Comparison of ENCODE assay signal across 17 mouse cellular contexts in the genomic region with DNA sequence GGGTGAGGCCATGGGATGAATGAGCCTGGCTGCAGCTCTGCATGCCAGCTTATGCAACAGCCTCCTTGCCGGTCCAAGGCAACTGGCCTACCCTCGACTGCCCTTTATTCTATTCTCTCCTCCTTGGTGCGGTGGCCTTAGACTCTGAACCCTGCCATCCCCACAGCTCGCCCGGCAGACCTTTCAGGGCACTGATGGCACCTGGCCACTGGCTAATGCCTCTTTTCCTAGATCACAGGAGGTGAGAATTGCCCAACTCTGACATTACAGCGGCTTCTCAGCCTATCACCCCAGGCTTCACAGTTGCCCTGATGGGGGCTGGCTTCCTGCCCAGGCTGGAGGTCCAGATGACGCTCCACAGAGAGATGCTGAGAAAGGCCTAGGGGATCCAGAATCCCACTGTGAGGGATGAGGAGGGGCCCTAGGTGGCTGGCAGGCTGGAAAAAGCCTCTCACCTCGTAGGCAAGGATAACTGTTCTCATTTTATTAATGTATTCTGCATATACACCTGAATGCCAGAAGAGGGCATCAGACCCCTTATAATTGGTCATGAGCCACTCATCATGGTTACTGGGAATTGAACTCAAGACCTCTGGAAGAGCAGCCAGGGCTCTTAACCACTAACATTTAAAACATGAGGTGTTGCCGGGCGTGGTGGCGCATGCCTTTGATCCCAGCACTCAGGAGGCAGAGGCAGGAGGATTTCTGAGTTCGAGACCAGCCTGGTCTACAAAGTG. TPM values are rescaled to one million over a fixed set of nuclear protein-coding genes. Genes with fewer than 3 reads are reported as not detected.
DNase-seq lines count a peak whose midpoint lies in the region; ATAC-seq and TF ChIP-seq lines count a peak whose summit lies in the region.
"Had no signal": no experiment of that assay in that cellular context is flagged by ENCODE, and none has a peak within 500 bp of the region (broad histone marks: within the 10 kb centered on the region; RNA-seq: fewer than 3 reads in every experiment).

No protein-coding gene starts in this region.

- no peak for TF ChIP-seq EP300 in stomach, postnatal 0 days (optimal IDR thresholded peaks at IDR 0.05)

- H3K36me3 ChIP-seq in kidney, embryonic 14.5 days (ENCODE audit: control insufficient read depth, insufficient read depth, low read length), result no peaks in the 10 kb centered on the region
- 0 out of 2 replicates have a peak, but pooled peaks cover 5% of the 10 kb centered on the region for H3K36me3 ChIP-seq in midbrain, postnatal 0 days (ENCODE audit: insufficient read depth, low read length)
- H3K36me3 ChIP-seq in midbrain, embryonic 15.5 days (replicated peaks), result no peaks in the 10 kb centered on the region
- peaks cover under 1% of the 10 kb centered on the region for H3K36me3 ChIP-seq in stomach, postnatal 0 days (ENCODE audit: control insufficient read depth, insufficient read depth, low read length)
- H3K36me3 ChIP-seq: embryonic facial prominence, embryonic 10.5 days; midbrain, embryonic 13.5 days; stomach, embryonic 15.5 days had no signal

- no peak overlapping the region for H3K9ac ChIP-seq in kidney, embryonic 14.5 days (ENCODE audit: low read depth, low read length)
- no peak overlapping the region for H3K9ac ChIP-seq in midbrain, postnatal 0 days (replicated peaks; ENCODE audit: low read length, poor library complexity, severe bottlenecking)
- no peak overlapping the region for H3K9ac ChIP-seq in midbrain, embryonic 15.5 days
- no peak overlapping the region for H3K9ac ChIP-seq in stomach, postnatal 0 days (ENCODE audit: low read length)
- H3K9ac ChIP-seq: lung, embryonic 14.5 days; midbrain, embryonic 13.5 days; stomach, embryonic 15.5 days had no signal

- peak; percentile 42 for DNase-seq in cerebellum, adult 11-12 months
- no peak for DNase-seq in cerebellum, postnatal 4 days (ENCODE audit: low spot score in 2 of 2)
- DNase-seq in kidney, adult 18-20 months, result peak; percentile 43
- DNase-seq in midbrain, postnatal 0 days (ENCODE audit: low spot score), result no peak
- DNase-seq in stomach, postnatal 0 days (ENCODE audit: low spot score), result no peak
- DNase-seq: gastrocnemius, postnatal 14 days; lung, embryonic 14.5 days; right cerebral cortex, postnatal 14 days had no signal

- no peak overlapping the region for H3K4me3 ChIP-seq in kidney, embryonic 14.5 days (ENCODE audit: low read length)
- H3K4me3 ChIP-seq in midbrain, postnatal 0 days (ENCODE audit: low read depth, low read length), result no peak overlapping the region
- H3K4me3 ChIP-seq in midbrain, embryonic 15.5 days, result no peak overlapping the region
- no peak overlapping the region for H3K4me3 ChIP-seq in stomach, postnatal 0 days (ENCODE audit: low read depth, low read length)
- H3K4me3 ChIP-seq: embryonic facial prominence, embryonic 10.5 days; midbrain, embryonic 13.5 days; stomach, embryonic 15.5 days had no signal

- TF ChIP-seq CTCF in midbrain, postnatal 0 days (IDR thresholded peaks at IDR 0.05), result peak; percentile 47
- TF ChIP-seq CTCF in stomach, postnatal 0 days (IDR thresholded peaks at IDR 0.05; ENCODE audit: low read depth), result peak; percentile 51

- no peak overlapping the region for H3K27ac ChIP-seq in kidney, embryonic 14.5 days (ENCODE audit: low read depth, low read length)
- no peak overlapping the region for H3K27ac ChIP-seq in midbrain, postnatal 0 days (ENCODE audit: low read depth, low read length)
- no peak overlapping the region for H3K27ac ChIP-seq in midbrain, embryonic 15.5 days
- H3K27ac ChIP-seq in stomach, postnatal 0 days (replicated peaks), result no peak overlapping the region
- H3K27ac ChIP-seq: embryonic facial prominence, embryonic 10.5 days; midbrain, embryonic 13.5 days; stomach, embryonic 15.5 days had no signal

- no peak for ATAC-seq in kidney, embryonic 14.5 days (ENCODE audit: low FRiP score, low TSS enrichment)
- no peak for ATAC-seq in midbrain, postnatal 0 days (ENCODE audit: low FRiP score)
- no peak for ATAC-seq in midbrain, embryonic 15.5 days (replicated peaks)
- no peak for ATAC-seq in stomach, postnatal 0 days (ENCODE audit: low FRiP score, low TSS enrichment)
- no peak for ATAC-seq in frontal cortex, adult (ENCODE audit: low TSS enrichment)
- ATAC-seq: midbrain, embryonic 13.5 days had no signal

- H3K4me2 ChIP-seq in kidney, embryonic 14.5 days (replicated peaks; ENCODE audit: low read depth, low read length), result no peak overlapping the region
- no peak overlapping the region for H3K4me2 ChIP-seq in midbrain, postnatal 0 days (ENCODE audit: low read depth, low read length, poor library complexity, severe bottlenecking)
- H3K4me2 ChIP-seq in midbrain, embryonic 15.5 days, result no peak overlapping the region
- no peak overlapping the region for H3K4me2 ChIP-seq in stomach, postnatal 0 days (replicated peaks; ENCODE audit: low read depth)
- H3K4me2 ChIP-seq: lung, embryonic 14.5 days; midbrain, embryonic 13.5 days; stomach, embryonic 15.5 days had no signal

- no peaks in the 10 kb centered on the region for H3K4me1 ChIP-seq in kidney, embryonic 14.5 days (ENCODE audit: control insufficient read depth, insufficient read depth, low read length)
- no peaks in the 10 kb centered on the region for H3K4me1 ChIP-seq in midbrain, postnatal 0 days (ENCODE audit: insufficient read depth, low read length)
- no peaks in the 10 kb centered on the region for H3K4me1 ChIP-seq in midbrain, embryonic 15.5 days
- H3K4me1 ChIP-seq in stomach, postnatal 0 days (replicated peaks; ENCODE audit: control insufficient read depth, insufficient read depth), result no peaks in the 10 kb centered on the region
- H3K4me1 ChIP-seq: embryonic facial prominence, embryonic 10.5 days; midbrain, embryonic 13.5 days; stomach, embryonic 15.5 days had no signal

- H3K27me3 ChIP-seq in kidney, embryonic 14.5 days (ENCODE audit: control insufficient read depth, insufficient read depth, low read length), result no peaks in the 10 kb centered on the region
- no peaks in the 10 kb centered on the region for H3K27me3 ChIP-seq in midbrain, postnatal 0 days (ENCODE audit: insufficient read depth, low read length)
- H3K27me3 ChIP-seq in midbrain, embryonic 15.5 days (replicated peaks), result no peaks in the 10 kb centered on the region
- H3K27me3 ChIP-seq in stomach, postnatal 0 days (ENCODE audit: control insufficient read depth, insufficient read depth, low read length), result no peaks in the 10 kb centered on the region
- H3K27me3 ChIP-seq: midbrain, embryonic 13.5 days; stomach, embryonic 15.5 days had no signal

- no peaks in the 10 kb centered on the region for H3K9me3 ChIP-seq in kidney, embryonic 14.5 days (ENCODE audit: control insufficient read depth, low read length)
- H3K9me3 ChIP-seq in midbrain, postnatal 0 days (ENCODE audit: low read length), result no peaks in the 10 kb centered on the region
- no peaks in the 10 kb centered on the region for H3K9me3 ChIP-seq in midbrain, embryonic 15.5 days
- H3K9me3 ChIP-seq in stomach, postnatal 0 days (ENCODE audit: control insufficient read depth, low read length), result no peaks in the 10 kb centered on the region
- H3K9me3 ChIP-seq: embryonic facial prominence, embryonic 10.5 days; midbrain, embryonic 13.5 days; stomach, embryonic 15.5 days had no signal

- 84% methylated on average over 12 of the region's 12 CpGs for WGBS in kidney, embryonic 14.5 days
- WGBS in midbrain, postnatal 0 days, result 82% methylated on average over 12 of the region's 12 CpGs
- 80% methylated on average over 12 of the region's 12 CpGs for WGBS in midbrain, embryonic 15.5 days
- 79% methylated on average over 12 of the region's 12 CpGs for WGBS in stomach, postnatal 0 days

RNA-seq across cellular contexts. Expression of a gene that starts 7.7 kb away (rescaled TPM):
- polyA plus RNA-seq in kidney, embryonic 14.5 days (2014; fragmentation: Nextera tagmentation; extraction: Ambion mirVana), result 26.6 and 32.3 TPM in 2 replicates
- total RNA-seq in midbrain, postnatal 0 days (2014; rRNA removed), result 2.4 and 3.2 TPM in 2 replicates
- 1.8 and 1.9 TPM in 2 replicates for polyA plus RNA-seq in midbrain, postnatal 0 days (2015; fragmentation: Nextera tagmentation; extraction: Ambion mirVana)
- polyA plus RNA-seq in midbrain, embryonic 15.5 days (2015; fragmentation: Nextera tagmentation; extraction: Ambion mirVana), result 4.2 and 5.3 TPM in 2 replicates
- polyA plus RNA-seq in stomach, postnatal 0 days (2015; fragmentation: Nextera tagmentation; extraction: Ambion mirVana), result 5.0 and 6.5 TPM in 2 replicates

RNA-seq across cellular contexts. Expression of a gene that starts 19.7 kb away (rescaled TPM):
- polyA plus RNA-seq in kidney, embryonic 14.5 days (2014; fragmentation: Nextera tagmentation; extraction: Ambion mirVana), result 4.3 and 6.4 TPM in 2 replicates
- 3.8 and 19.1 TPM in 2 replicates for total RNA-seq in midbrain, postnatal 0 days (2014; rRNA removed)
- 2.2 and 3.1 TPM in 2 replicates for polyA plus RNA-seq in midbrain, postnatal 0 days (2015; fragmentation: Nextera tagmentation; extraction: Ambion mirVana)
- 3.3 and 3.6 TPM in 2 replicates for polyA plus RNA-seq in midbrain, embryonic 15.5 days (2015; fragmentation: Nextera tagmentation; extraction: Ambion mirVana)
- 15.6 and 18.0 TPM in 2 replicates for polyA plus RNA-seq in stomach, postnatal 0 days (2015; fragmentation: Nextera tagmentation; extraction: Ambion mirVana)

RNA-seq across cellular contexts. Expression of a gene that starts 27.3 kb away (rescaled TPM):
- polyA plus RNA-seq in kidney, embryonic 14.5 days (2014; fragmentation: Nextera tagmentation; extraction: Ambion mirVana), result 28.4 and 38.3 TPM in 2 replicates
- total RNA-seq in midbrain, postnatal 0 days (2014; rRNA removed), result 22.7 and 27.6 TPM in 2 replicates
- 37.0 and 41.4 TPM in 2 replicates for polyA plus RNA-seq in midbrain, postnatal 0 days (2015; fragmentation: Nextera tagmentation; extraction: Ambion mirVana)
- polyA plus RNA-seq in midbrain, embryonic 15.5 days (2015; fragmentation: Nextera tagmentation; extraction: Ambion mirVana), result 58.8 and 63.4 TPM in 2 replicates
- 21.2 and 21.5 TPM in 2 replicates for polyA plus RNA-seq in stomach, postnatal 0 days (2015; fragmentation: Nextera tagmentation; extraction: Ambion mirVana)

RNA-seq across cellular contexts. Expression of a gene that starts 30.3 kb away (rescaled TPM):
- 0.06 and 0.18 TPM in 2 replicates for polyA plus RNA-seq in kidney, embryonic 14.5 days (2014; fragmentation: Nextera tagmentation; extraction: Ambion mirVana)
- 0.33 and 0.57 TPM in 2 replicates for total RNA-seq in midbrain, postnatal 0 days (2014; rRNA removed)
- 0.06 and 0.16 TPM in 2 replicates for polyA plus RNA-seq in midbrain, postnatal 0 days (2015; fragmentation: Nextera tagmentation; extraction: Ambion mirVana)
- 0.05 and 0.10 TPM in 2 replicates for polyA plus RNA-seq in midbrain, embryonic 15.5 days (2015; fragmentation: Nextera tagmentation; extraction: Ambion mirVana)
- polyA plus RNA-seq in stomach, postnatal 0 days (2015; fragmentation: Nextera tagmentation; extraction: Ambion mirVana), result 0.21 and 0.27 TPM in 2 replicates
- total RNA-seq: neutrophil, adult 5-6 weeks had no signal
- polyA plus RNA-seq: C2C12; forebrain, embryonic 11.5 days had no signal

RNA-seq across cellular contexts. Expression of a gene that starts 40.3 kb away (rescaled TPM):
- 25.5 and 33.1 TPM in 2 replicates for polyA plus RNA-seq in kidney, embryonic 14.5 days (2014; fragmentation: Nextera tagmentation; extraction: Ambion mirVana)
- total RNA-seq in midbrain, postnatal 0 days (2014; rRNA removed), result 16.2 and 31.7 TPM in 2 replicates
- 22.8 and 23.0 TPM in 2 replicates for polyA plus RNA-seq in midbrain, postnatal 0 days (2015; fragmentation: Nextera tagmentation; extraction: Ambion mirVana)
- polyA plus RNA-seq in midbrain, embryonic 15.5 days (2015; fragmentation: Nextera tagmentation; extraction: Ambion mirVana), result 21.3 and 25.6 TPM in 2 replicates
- polyA plus RNA-seq in stomach, postnatal 0 days (2015; fragmentation: Nextera tagmentation; extraction: Ambion mirVana), result 38.8 and 40.2 TPM in 2 replicates

Comparison
In these comparisons a context has a peak if more than half of its experiments do, and no peak if none do; other contexts are left out.
1. DNase-seq: peak in cerebellum, adult 11-12 months (single experiment) and kidney, adult 18-20 months (single experiment); none in cerebellum, postnatal 4 days (0 of 2), midbrain, postnatal 0 days (single experiment) and stomach, postnatal 0 days (single experiment).